Mouse (Mus musculus) intestine, embryonic 16.5 days (tissue): Measurements from ENCODE around the gene 1700019D03Rik. TPM values are rescaled to one million over a fixed set of nuclear protein-coding genes. Genes with fewer than 3 reads are reported as not detected.

ENCODE experiments used
- ATAC-seq: fragments of 200-750 bp; cut with Nextera tagmentation; 2 replicates; pipeline ENCODE4 v1.8.0; 2017; ENCODE audit warnings: moderate TSS enrichment, moderate library complexity
- H3K27ac ChIP-seq: fragments of 300-500 bp; sonication (generic); 2 replicates; pipeline ENCODE4 v1.5.1; 2014; ENCODE audit warnings: mild to moderate bottlenecking, low read length
- H3K27me3 ChIP-seq: fragments of 300-500 bp; sonication (generic); replicated peaks from 2 replicates; pipeline ENCODE4 v1.6.1; 2014; ENCODE audit warnings: low read length, control low read depth, mixed read lengths; ENCODE audit not compliant: control insufficient read depth, insufficient read depth
- H3K36me3 ChIP-seq: fragments of 300-500 bp; sonication (generic); 2 replicates; pipeline ENCODE4 v1.6.1; 2014; ENCODE audit warnings: low read length, control low read depth; ENCODE audit not compliant: control insufficient read depth, insufficient read depth
- H3K4me1 ChIP-seq: fragments of 300-500 bp; sonication (generic); 2 replicates; pipeline ENCODE4 v1.6.1; 2014; ENCODE audit warnings: low read length, control low read depth, mixed read lengths; ENCODE audit not compliant: control insufficient read depth, insufficient read depth
- H3K4me2 ChIP-seq: fragments of 300-500 bp; sonication (generic); 2 replicates; pipeline ENCODE4 v1.6.1; 2014; ENCODE audit warnings: low read depth, low read length, control low read depth
- H3K4me3 ChIP-seq: fragments of 300-500 bp; sonication (generic); 2 replicates; pipeline ENCODE4 v1.5.1; 2014; ENCODE audit warnings: mild to moderate bottlenecking, low read length
- H3K9ac ChIP-seq: fragments of 300-500 bp; sonication (generic); 2 replicates; pipeline ENCODE4 v1.6.1; 2014; ENCODE audit warnings: low read depth, low read length
- H3K9me3 ChIP-seq: fragments of 300-500 bp; sonication (generic); 2 replicates; pipeline ENCODE4 v1.6.1; 2016; ENCODE audit warnings: low read length, control low read depth; ENCODE audit not compliant: control insufficient read depth
- WGBS: fragments of 180-500 bp; shearing (Covaris S2); extraction: QIAGEN DNeasy Blood & Tissue Kit; methylation state at CpG from one replicate; pipeline ENCODE4 v1.1.7; 2014; 5-methylcytosine and 5-hydroxymethylcytosine counted together
- polyA plus RNA-seq: library from polyadenylated mRNA; unstranded; fragments of >200 nt; fragmentation: Nextera tagmentation; extraction: Ambion mirVana; gene quantifications from 2 replicates; pipeline ENCODE4 v1.2.1, GENCODE M21; 2015

Gene 1700019D03Rik
- polyA plus RNA-seq, 1 experiment from 2014 or later: 29.3 TPM

GRCm38 (mm10) chr1:52956746-52957145 lies 63.2 kb downstream of the 1700019D03Rik start:
- Histone ChIP-seq H3K27me3 (no peaks in the 10 kb centered on the region), H3K9ac (no peak overlapping the region), H3K36me3 (no peaks in the 10 kb centered on the region), H3K4me1 (peaks cover 3% of the 10 kb centered on the region; the same call in 1 of the 2 replicates), H3K9me3 (no peaks in the 10 kb centered on the region), H3K4me3 (no peak overlapping the region), H3K27ac (no peak overlapping the region), H3K4me2 (no peak overlapping the region)
- WGBS: 62% methylated on average over 4 of the region's 4 CpGs
- ATAC-seq: no peak

- no peak overlapping the region for H3K9ac ChIP-seq
- H3K27ac ChIP-seq: no peak overlapping the region
- no peaks in the 10 kb centered on the region for H3K27me3 ChIP-seq
- H3K4me3 ChIP-seq: no peak overlapping the region
- H3K4me1 ChIP-seq: peaks cover 3% of the 10 kb centered on the region; the same call in 1 of the 2 replicates
- no peaks in the 10 kb centered on the region for H3K9me3 ChIP-seq
- 38% methylated on average over 6 of the region's 6 CpGs for WGBS
- no peak for ATAC-seq
- H3K4me2 ChIP-seq: no peak overlapping the region
- H3K36me3 ChIP-seq: no peaks in the 10 kb centered on the region
Measured at GRCm38 (mm10) chr1:52955102-52955501, 64.9 kb downstream of the 1700019D03Rik start.

- H3K4me2 ChIP-seq: no peak overlapping the region
- no peaks in the 10 kb centered on the region for H3K27me3 ChIP-seq
- H3K36me3 ChIP-seq: no peaks in the 10 kb centered on the region
- WGBS: 64% methylated on average over 2 of the region's 2 CpGs
- H3K9ac ChIP-seq: no peak overlapping the region
- peaks cover 3% of the 10 kb centered on the region; the same call in 1 of the 2 replicates for H3K4me1 ChIP-seq
- ATAC-seq: no peak
- no peaks in the 10 kb centered on the region for H3K9me3 ChIP-seq
- no peak overlapping the region for H3K4me3 ChIP-seq
- no peak overlapping the region for H3K27ac ChIP-seq
Measured at GRCm38 (mm10) chr1:52954456-52954855, 65.5 kb downstream of the 1700019D03Rik start.

GRCm38 (mm10) chr1:52953548-52953947 lies 66.4 kb downstream of the 1700019D03Rik start:
- Histone ChIP-seq H3K4me3 (peak overlapping the region; percentile 62), H3K4me2 (peak overlapping the region; percentile 80), H3K36me3 (no peaks in the 10 kb centered on the region), H3K9ac (0 out of 2 replicates have a peak overlapping the region, but pooled peaks have one; percentile 22), H3K27me3 (no peaks in the 10 kb centered on the region), H3K9me3 (no peaks in the 10 kb centered on the region), H3K4me1 (peaks cover 3% of the 10 kb centered on the region; the same call in 1 of the 2 replicates), H3K27ac (peak overlapping the region; percentile 16; the same call in 1 of the 2 replicates)
- WGBS: 30% methylated on average over 4 of the region's 4 CpGs
- 0 out of 2 replicates have a peak, but pooled peaks have one; percentile 7 for ATAC-seq

- no peaks in the 10 kb centered on the region for H3K36me3 ChIP-seq
- 1% methylated on average over 46 of the region's 47 CpGs for WGBS
- H3K9ac ChIP-seq: peak overlapping the region; percentile 77
- H3K4me2 ChIP-seq: peak overlapping the region; percentile 80
- peak; percentile 97 for ATAC-seq
- peak overlapping the region; percentile 62 for H3K4me3 ChIP-seq
- no peaks in the 10 kb centered on the region for H3K27me3 ChIP-seq
- H3K9me3 ChIP-seq: no peaks in the 10 kb centered on the region
- peak overlapping the region; percentile 72 for H3K27ac ChIP-seq
- H3K4me1 ChIP-seq: peaks cover 3% of the 10 kb centered on the region; the same call in 1 of the 2 replicates
Measured at GRCm38 (mm10) chr1:52952551-52953397, 67.2 kb downstream of the 1700019D03Rik start.

GRCm38 (mm10) chr1:52952143-52952542 lies 67.8 kb downstream of the 1700019D03Rik start:
- 4% methylated on average over 5 of the region's 5 CpGs for WGBS
- H3K4me2 ChIP-seq: peak overlapping the region; percentile 80
- peak overlapping the region; percentile 72 for H3K27ac ChIP-seq
- H3K4me1 ChIP-seq: peaks cover 3% of the 10 kb centered on the region; the same call in 1 of the 2 replicates
- no peaks in the 10 kb centered on the region for H3K27me3 ChIP-seq
- peak overlapping the region; percentile 62 for H3K4me3 ChIP-seq
- no peak for ATAC-seq
- H3K9ac ChIP-seq: peak overlapping the region; percentile 77
- H3K36me3 ChIP-seq: no peaks in the 10 kb centered on the region
- H3K9me3 ChIP-seq: no peaks in the 10 kb centered on the region

- ATAC-seq: peak; percentile 52
- no peak overlapping the region for H3K9ac ChIP-seq
- WGBS: 23% methylated on average over 5 of the region's 5 CpGs
Measured at GRCm38 (mm10) chr1:52951146-52951868, 68.7 kb downstream of the 1700019D03Rik start.

GRCm38 (mm10) chr1:52947895-52948294 lies 72.1 kb downstream of the 1700019D03Rik start:
- no peak for ATAC-seq
- Histone ChIP-seq H3K27ac (no peak overlapping the region), H3K9me3 (no peaks in the 10 kb centered on the region), H3K4me1 (no peaks in the 10 kb centered on the region; the same call in 1 of the 2 replicates), H3K36me3 (no peaks in the 10 kb centered on the region), H3K9ac (no peak overlapping the region), H3K4me2 (no peak overlapping the region), H3K27me3 (no peaks in the 10 kb centered on the region), H3K4me3 (no peak overlapping the region)
- 87% methylated on average over 5 of the region's 5 CpGs for WGBS

More at GRCm38 (mm10) chr1:52951146-52951868, 68.7 kb downstream of the 1700019D03Rik start:
- Histone ChIP-seq H3K27ac (no peak overlapping the region), H3K27me3 (no peaks in the 10 kb centered on the region), H3K36me3 (no peaks in the 10 kb centered on the region), H3K4me2 (peak overlapping the region; percentile 3), H3K4me3 (peak overlapping the region; percentile 10; the same call in 1 of the 2 replicates), H3K9me3 (no peaks in the 10 kb centered on the region), H3K4me1 (peaks cover 3% of the 10 kb centered on the region; the same call in 1 of the 2 replicates)

- peaks cover 7% of the 10 kb centered on the region for H3K9me3 ChIP-seq
- no peak overlapping the region for H3K9ac ChIP-seq
- H3K4me3 ChIP-seq: no peak overlapping the region
- no peaks in the 10 kb centered on the region for H3K36me3 ChIP-seq
- H3K27ac ChIP-seq: no peak overlapping the region
- H3K4me2 ChIP-seq: no peak overlapping the region
- H3K4me1 ChIP-seq: no peaks in the 10 kb centered on the region
- WGBS: 97% methylated on average over 1 of the region's 1 CpGs
- no peaks in the 10 kb centered on the region for H3K27me3 ChIP-seq
- no peak for ATAC-seq
Measured at GRCm38 (mm10) chr1:52939021-52939420, 81.0 kb downstream of the 1700019D03Rik start.
